Mouse (Mus musculus) stomach, postnatal 0 days (tissue): ENCODE results near the gene Cdc45. TPM values are rescaled to one million over a fixed set of nuclear protein-coding genes. Genes with fewer than 3 reads are reported as not detected.
A peak's percentile ranks its signal among the peaks of the same experiment; 100 is the strongest.

Experiments used
- ATAC-seq: fragments of 200-750 bp; cut with Nextera tagmentation; 2 replicates; pipeline ENCODE4 v1.8.0; 2017; ENCODE audit not compliant: low FRiP score, low TSS enrichment
- DNase-seq: peaks from one replicate; pipeline ENCODE4 v3.0.0-alpha.2; 2016; ENCODE audit warnings: low spot score
- H3K27ac ChIP-seq: fragments of 300-500 bp; sonication (generic); replicated peaks from 2 replicates; pipeline ENCODE4 v1.5.1; 2014; ENCODE audit warnings: mild to moderate bottlenecking, control low read depth
- H3K27me3 ChIP-seq: fragments of 300-500 bp; sonication (generic); 2 replicates; pipeline ENCODE4 v1.6.1; 2014; ENCODE audit warnings: low read length; ENCODE audit not compliant: control insufficient read depth, insufficient read depth
- H3K36me3 ChIP-seq: fragments of 300-500 bp; sonication (generic); 2 replicates; pipeline ENCODE4 v1.6.1; 2014; ENCODE audit warnings: low read length, mixed read lengths; ENCODE audit not compliant: control insufficient read depth, insufficient read depth
- H3K4me1 ChIP-seq: fragments of 300-500 bp; sonication (generic); replicated peaks from 2 replicates; pipeline ENCODE4 v1.6.1; 2014; ENCODE audit warnings: antibody characterized with exemption; ENCODE audit not compliant: control insufficient read depth, insufficient read depth
- H3K4me2 ChIP-seq: fragments of 300-500 bp; sonication (generic); replicated peaks from 2 replicates; pipeline ENCODE4 v1.6.1; 2014; ENCODE audit warnings: low read depth, mild to moderate bottlenecking, control low read depth, moderate library complexity
- H3K4me3 ChIP-seq: fragments of 300-500 bp; sonication (generic); 2 replicates; pipeline ENCODE4 v1.5.1; 2014; ENCODE audit warnings: low read depth, low read length, control low read depth
- H3K9ac ChIP-seq: fragments of 300-500 bp; sonication (generic); 2 replicates; pipeline ENCODE4 v1.6.1; 2014; ENCODE audit warnings: mild to moderate bottlenecking, low read length, control low read depth, mixed read lengths
- H3K9me3 ChIP-seq: fragments of 300-500 bp; sonication (generic); 2 replicates; pipeline ENCODE4 v1.6.1; 2016; ENCODE audit warnings: low read length; ENCODE audit not compliant: control insufficient read depth
- CTCF ChIP-seq: IDR thresholded peaks from 2 replicates; pipeline ENCODE4 v1.5.1; 2016; ENCODE audit warnings: antibody characterized with exemption, low read depth, mild to moderate bottlenecking, moderate library complexity
- EP300 ChIP-seq: optimal IDR thresholded peaks from 2 replicates; pipeline ENCODE3; 2016; ENCODE audit warnings: antibody characterized with exemption
- WGBS: fragments of 180-500 bp; shearing (Covaris S2); extraction: QIAGEN DNeasy Blood & Tissue Kit; methylation state at CpG from one replicate; pipeline ENCODE4 v1.1.7; 2014; 5-methylcytosine and 5-hydroxymethylcytosine counted together
- polyA plus RNA-seq: library from polyadenylated mRNA; unstranded; fragments of >200 nt; fragmentation: Nextera tagmentation; extraction: Ambion mirVana; gene quantifications from 2 replicates; pipeline ENCODE4 v1.2.1, GENCODE M21; 2015

The Cdc45 gene
- polyA plus RNA-seq, 1 experiment from 2014 or later = 10.1 TPM

DNA sequence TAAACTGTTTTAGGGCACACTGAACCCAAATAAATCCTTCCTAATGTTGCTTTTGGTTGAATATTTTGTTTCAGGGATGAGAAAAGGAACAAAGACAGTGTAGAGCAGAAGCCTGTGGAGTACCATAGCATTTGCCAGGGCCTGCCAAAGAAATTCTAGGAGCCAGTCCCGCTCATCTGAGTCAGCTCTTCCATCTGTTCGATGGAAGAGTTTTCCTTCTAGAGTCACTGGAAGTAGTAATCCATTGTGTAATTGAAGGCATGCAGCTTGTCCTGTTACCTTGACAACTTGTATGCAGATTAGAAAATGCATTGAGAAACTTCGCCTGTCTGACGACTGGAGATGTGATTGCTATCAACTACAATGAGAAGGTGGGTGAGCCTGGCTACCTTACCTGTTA is 11.1 kb upstream of the Cdc45 start:
- Histone ChIP-seq H3K4me3 (no peak overlapping the region), H3K27ac (no peak overlapping the region), H3K36me3 (peaks cover 60% of the 10 kb centered on the region), H3K4me1 (no peaks in the 10 kb centered on the region), H3K4me2 (no peak overlapping the region), H3K9ac (no peak overlapping the region), H3K27me3 (no peaks in the 10 kb centered on the region), H3K9me3 (no peaks in the 10 kb centered on the region)
- no peak for ATAC-seq
- TF ChIP-seq EP300 (no peak), CTCF (no peak)
- WGBS = 76% methylated on average over 4 of the region's 4 CpGs
- DNase-seq = no peak

- TF ChIP-seq EP300 (no peak), CTCF (no peak)
- DNase-seq (no peak), ATAC-seq (no peak)
- WGBS = 78% methylated on average over 1 of the region's 1 CpGs
- H3K27me3 ChIP-seq = no peaks in the 10 kb centered on the region
- H3K4me3 ChIP-seq = no peak overlapping the region
- no peak overlapping the region for H3K4me2 ChIP-seq
- H3K9me3 ChIP-seq = no peaks in the 10 kb centered on the region
- no peak overlapping the region for H3K9ac ChIP-seq
- peaks cover 57% of the 10 kb centered on the region for H3K36me3 ChIP-seq
- H3K27ac ChIP-seq = no peak overlapping the region
- no peaks in the 10 kb centered on the region for H3K4me1 ChIP-seq
Measured at GRCm38 (mm10) chr16:18822356-18822755, 10.6 kb upstream of the Cdc45 start.

GRCm38 (mm10) chr16:18812385-18812910 is 661 bp upstream of the Cdc45 start:
- 2% methylated on average over 30 of the region's 31 CpGs for WGBS
- H3K4me2 ChIP-seq = peak overlapping the region; percentile 86
- H3K4me1 ChIP-seq = peaks cover 3% of the 10 kb centered on the region; the same call in 1 of the 2 replicates
- H3K36me3 ChIP-seq = peaks cover 7% of the 10 kb centered on the region; the same call in 1 of the 2 replicates
- peak overlapping the region; percentile 93 for H3K9ac ChIP-seq
- peak; percentile 51; the same call in 1 of the 2 replicates for ATAC-seq
- peak; percentile 28 for TF ChIP-seq EP300
- no peak for TF ChIP-seq CTCF
- H3K9me3 ChIP-seq = no peaks in the 10 kb centered on the region
- H3K27me3 ChIP-seq = no peaks in the 10 kb centered on the region
- peak overlapping the region; percentile 87 for H3K4me3 ChIP-seq
- DNase-seq = no peak
- peak overlapping the region; percentile 88 for H3K27ac ChIP-seq

- WGBS = 5% methylated on average over 5 of the region's 5 CpGs
- H3K9me3 ChIP-seq = no peaks in the 10 kb centered on the region
- no peaks in the 10 kb centered on the region for H3K27me3 ChIP-seq
- ATAC-seq = peak; percentile 24
- H3K4me3 ChIP-seq = peak overlapping the region; percentile 87
- no peak overlapping the region for H3K27ac ChIP-seq
- peaks cover 3% of the 10 kb centered on the region; the same call in 1 of the 2 replicates for H3K4me1 ChIP-seq
- peak overlapping the region; percentile 93 for H3K9ac ChIP-seq
- no peak for TF ChIP-seq EP300
- TF ChIP-seq CTCF = no peak
- H3K4me2 ChIP-seq = peak overlapping the region; percentile 86
- DNase-seq = no peak
- H3K36me3 ChIP-seq = peaks cover 2% of the 10 kb centered on the region; the same call in 1 of the 2 replicates
Measured at GRCm38 (mm10) chr16:18811032-18811431, 755 bp downstream of the Cdc45 start.

- WGBS = 94% methylated on average over 5 of the region's 5 CpGs
- Histone ChIP-seq H3K9ac (no peak overlapping the region), H3K36me3 (0 out of 2 replicates have a peak, but pooled peaks cover 2% of the 10 kb centered on the region), H3K9me3 (no peaks in the 10 kb centered on the region), H3K4me3 (no peak overlapping the region), H3K4me2 (no peak overlapping the region), H3K27me3 (no peaks in the 10 kb centered on the region), H3K27ac (no peak overlapping the region), H3K4me1 (peaks cover 3% of the 10 kb centered on the region; the same call in 1 of the 2 replicates)
- TF ChIP-seq EP300 (no peak), CTCF (no peak)
- no peak for ATAC-seq
- no peak for DNase-seq
Measured at GRCm38 (mm10) chr16:18809001-18809400, 2.8 kb downstream of the Cdc45 start.

- no peak for ATAC-seq
- WGBS = 87% methylated on average over 2 of the region's 2 CpGs
Measured at GRCm38 (mm10) chr16:18805746-18806145, 6.0 kb downstream of the Cdc45 start.

More at GRCm38 (mm10) chr16:18805746-18806145, 6.0 kb downstream of the Cdc45 start:
- no peak overlapping the region for H3K4me2 ChIP-seq
- H3K4me3 ChIP-seq = no peak overlapping the region
- no peaks in the 10 kb centered on the region for H3K27me3 ChIP-seq
- no peak overlapping the region for H3K27ac ChIP-seq
- H3K36me3 ChIP-seq = 0 out of 2 replicates have a peak, but pooled peaks cover 2% of the 10 kb centered on the region
- H3K9ac ChIP-seq = no peak overlapping the region
- no peak for DNase-seq
- no peaks in the 10 kb centered on the region for H3K9me3 ChIP-seq
- no peak for TF ChIP-seq CTCF
- TF ChIP-seq EP300 = no peak
- H3K4me1 ChIP-seq = no peaks in the 10 kb centered on the region
